9 mouse cellular contexts compared by ENCODE assay signal in genomic region chr9:102841832-102842231, GRCm38 (mm10). TPM values are rescaled to one million over a fixed set of nuclear protein-coding genes. Genes with fewer than 3 reads are reported as not detected.
DNase-seq lines count a peak whose midpoint lies in the region; ATAC-seq and TF ChIP-seq lines count a peak whose summit lies in the region.
"Had no signal": no experiment of that assay in that cellular context is flagged by ENCODE, and none has a peak within 500 bp of the region (broad histone marks: within the 10 kb centered on the region; RNA-seq: fewer than 3 reads in every experiment).

No protein-coding gene starts in this region.

- WGBS in kidney, embryonic 16.5 days: 29% methylated on average over 1 of the region's 1 CpGs
- WGBS in kidney, embryonic 15.5 days: 27% methylated on average over 1 of the region's 1 CpGs

- H3K36me3 ChIP-seq in kidney, embryonic 16.5 days (ENCODE audit: insufficient read depth, low read length): no peaks in the 10 kb centered on the region
- no peaks in the 10 kb centered on the region for H3K36me3 ChIP-seq in kidney, embryonic 15.5 days
- H3K36me3 ChIP-seq in myocyte (ENCODE audit: control insufficient read depth, insufficient read depth): no peaks in the 10 kb centered on the region
- H3K36me3 ChIP-seq: midbrain, embryonic 13.5 days had no signal

- H3K9ac ChIP-seq in kidney, embryonic 16.5 days (replicated peaks; ENCODE audit: low read length): no peak overlapping the region
- no peak overlapping the region for H3K9ac ChIP-seq in kidney, embryonic 15.5 days

- peaks cover 68% of the 10 kb centered on the region for H3K4me1 ChIP-seq in kidney, embryonic 16.5 days (ENCODE audit: insufficient read depth, low read length)
- peaks cover 75% of the 10 kb centered on the region for H3K4me1 ChIP-seq in kidney, embryonic 15.5 days

- H3K27ac ChIP-seq in kidney, embryonic 16.5 days (ENCODE audit: low read length): no peak overlapping the region
- no peak overlapping the region for H3K27ac ChIP-seq in kidney, embryonic 15.5 days

- 0 out of 2 replicates have a peak, but pooled peaks have one; percentile 44 for ATAC-seq in kidney, embryonic 16.5 days (ENCODE audit: low FRiP score, low TSS enrichment)
- no peak for ATAC-seq in kidney, embryonic 15.5 days (replicated peaks; ENCODE audit: low FRiP score)
- ATAC-seq: midbrain, embryonic 13.5 days had no signal

- H3K9me3 ChIP-seq in kidney, embryonic 16.5 days (ENCODE audit: low read length): no peaks in the 10 kb centered on the region
- H3K9me3 ChIP-seq in kidney, embryonic 15.5 days (replicated peaks): no peaks in the 10 kb centered on the region
- H3K9me3 ChIP-seq: midbrain, embryonic 13.5 days had no signal

- H3ac ChIP-seq in myocyte (ENCODE audit: control insufficient read depth, insufficient read length): no peak overlapping the region

- peaks cover 78% of the 10 kb centered on the region for H3K79me2 ChIP-seq in myocyte (ENCODE audit: control insufficient read depth, insufficient read depth)

- TF ChIP-seq POLR2A in myocyte (IDR thresholded peaks at IDR 0.05; ENCODE audit: insufficient read length, low read depth): no peak

- H3K4me3 ChIP-seq in kidney, embryonic 16.5 days (ENCODE audit: low read length): no peak overlapping the region
- H3K4me3 ChIP-seq in kidney, embryonic 15.5 days (replicated peaks): no peak overlapping the region
- H3K4me3 ChIP-seq in myocyte: no peak overlapping the region
- H3K4me3 ChIP-seq: midbrain, embryonic 13.5 days had no signal

- no peaks in the 10 kb centered on the region for H3K27me3 ChIP-seq in kidney, embryonic 16.5 days (ENCODE audit: insufficient read depth, low read length)
- no peaks in the 10 kb centered on the region for H3K27me3 ChIP-seq in kidney, embryonic 15.5 days
- H3K27me3 ChIP-seq in myocyte (ENCODE audit: control insufficient read depth, insufficient read depth, insufficient read length): no peaks in the 10 kb centered on the region
- H3K27me3 ChIP-seq: midbrain, embryonic 13.5 days had no signal

- peak; percentile 33 for DNase-seq in gastrocnemius, adult 18-20 months (ENCODE audit: low spot score)
- DNase-seq in gastrocnemius, postnatal 10 days: no peak
- peak; percentile 38 for DNase-seq in gastrocnemius, postnatal 25 days
- no peak for DNase-seq in layer of hippocampus, adult 9-11 months
- DNase-seq in cerebellum, postnatal 4 days (ENCODE audit: low spot score in 2 of 2): no peak

- no peak overlapping the region for H3K4me2 ChIP-seq in kidney, embryonic 16.5 days (replicated peaks; ENCODE audit: low read depth, low read length)
- no peak overlapping the region for H3K4me2 ChIP-seq in kidney, embryonic 15.5 days
- peak overlapping the region; percentile 74 for H3K4me2 ChIP-seq in myocyte (ENCODE audit: low read depth)

TF ChIP-seq in myocyte, 11 proteins besides CTCF, POLR2A, EP300 and RAD21:
- peak; percentile 11 for TF ChIP-seq TCF12 (IDR thresholded peaks at IDR 0.05; ENCODE audit: insufficient read depth, poor library complexity, severe bottlenecking)
- TF ChIP-seq E2F4 (IDR thresholded peaks at IDR 0.05; ENCODE audit: insufficient read depth): no peak
- TF ChIP-seq MYOD1 (IDR thresholded peaks at IDR 0.05; ENCODE audit: control insufficient read depth in 1 of 3, insufficient read length in 2 of 3, low read depth in 2 of 3): peak; percentile 20 to 88 (median 85)
- no peak for TF ChIP-seq POLR2AphosphoS2 (IDR thresholded peaks at IDR 0.05; ENCODE audit: insufficient read length, low read depth)
- no peak for TF ChIP-seq CEBPB (IDR thresholded peaks at IDR 0.05; ENCODE audit: insufficient read depth, poor library complexity, severe bottlenecking)
- TF ChIP-seq SRF (IDR thresholded peaks at IDR 0.05; ENCODE audit: control insufficient read depth, insufficient read length, low read depth): no peak
- TF ChIP-seq MAX (IDR thresholded peaks at IDR 0.05; ENCODE audit: low read depth): no peak
- no peak for TF ChIP-seq USF1 (IDR thresholded peaks at IDR 0.05; ENCODE audit: low read depth)
- no peak for TF ChIP-seq REST (IDR thresholded peaks at IDR 0.05; ENCODE audit: insufficient read depth, insufficient read length)
- TF ChIP-seq TCF3 (IDR thresholded peaks at IDR 0.05; ENCODE audit: insufficient read length, low read depth): no peak
- peak; percentile 54 to 82 (median 78) for TF ChIP-seq MYOG (IDR thresholded peaks at IDR 0.05; ENCODE audit: control insufficient read depth in 1 of 3, insufficient read depth in 1 of 3, insufficient read length in 2 of 3, low read depth in 2 of 3)
TF ChIP-seq in myocyte: peak in this region for 3.

RNA-seq across cellular contexts. Expression of gene Ryk, which starts 7.1 kb away (rescaled TPM):
- 10 to 100 TPM; 47.9 to 49.8 TPM for total RNA-seq in gastrocnemius, adult 18-20 months (2021)
- 10 to 100 TPM; 52.4 to 60.9 TPM for total RNA-seq in gastrocnemius, postnatal 10 days (2021)
- polyA plus RNA-seq in kidney, embryonic 16.5 days (2015; fragmentation: Nextera tagmentation; extraction: Ambion mirVana): 17.0 and 18.5 TPM in 2 replicates
- polyA plus RNA-seq in kidney, embryonic 15.5 days (2015; fragmentation: Nextera tagmentation; extraction: Ambion mirVana): 19.7 and 19.8 TPM in 2 replicates
- total RNA-seq in gastrocnemius, postnatal 25 days (2021): 10 to 100 TPM; 38.9 to 45.1 TPM
- polyA plus RNA-seq in myocyte (2012; fragmentation: generic; extraction: Trizol): 68.9 TPM

Comparison
In these comparisons a context has a peak if more than half of its experiments do, and no peak if none do; other contexts are left out.
1. DNase-seq: peak in gastrocnemius, adult 18-20 months (single experiment) and gastrocnemius, postnatal 25 days (single experiment); none in gastrocnemius, postnatal 10 days (single experiment), layer of hippocampus, adult 9-11 months (single experiment) and cerebellum, postnatal 4 days (0 of 2).